Comparison of ENCODE assay signal across 29 mouse cellular contexts in genomic region chr1:176011072-176011471, GRCm38 (mm10). TPM values are rescaled to one million over a fixed set of nuclear protein-coding genes. Genes with fewer than 3 reads are reported as not detected.
A peak's percentile ranks its signal among the peaks of the same experiment; 100 is the strongest.
DNase-seq lines count a peak whose midpoint lies in the region; ATAC-seq lines count a peak whose summit lies in the region.
"Had no signal": no experiment of that assay in that cellular context is flagged by ENCODE, and none has a peak within 500 bp of the region (broad histone marks: within the 10 kb centered on the region; RNA-seq: fewer than 3 reads in every experiment).

No protein-coding gene starts in this region.

- peak; percentile 53 to 68 for DNase-seq in cerebellum, adult 18-20 months
- no peak for DNase-seq in cerebellum, adult 8-10 months
- peak; percentile 75 for DNase-seq in brain, adult 2 months (ENCODE audit: low read depth, low spot score)
- DNase-seq in cerebellum, adult 9-10 months = peak; percentile 65
- peak; percentile 42 to 76 for DNase-seq in cerebellum, postnatal 14 days
- no peak for DNase-seq in gastrocnemius, postnatal 25 days
- no peak for DNase-seq in ovary, postnatal 36 days (ENCODE audit: low spot score)
- no peak for DNase-seq in forebrain, embryonic 14.5 days (ENCODE audit: low spot score)
- DNase-seq: adrenal gland, adult 2 months; adrenal gland, postnatal 14 days; embryo, embryonic 11 days; forebrain, postnatal 0 days; gastrocnemius, adult 2 months; gastrocnemius, postnatal 14 days; heart, adult 18-20 months; heart, postnatal 10 days; heart, postnatal 36 days; kidney, adult 11 months had no signal

- H3K27ac ChIP-seq in forebrain, embryonic 14.5 days (ENCODE audit: low read depth, low read length) = no peak overlapping the region
- H3K27ac ChIP-seq: forebrain, embryonic 10.5 days; forebrain, embryonic 13.5 days; gastrocnemius, adult 2 months; heart, embryonic 15.5 days; hindbrain, embryonic 10.5 days; hindbrain, embryonic 13.5 days; intestine, embryonic 15.5 days had no signal

- no peak overlapping the region for H3K4me2 ChIP-seq in forebrain, embryonic 14.5 days (ENCODE audit: low read length)
- H3K4me2 ChIP-seq: forebrain, embryonic 13.5 days; heart, embryonic 12.5 days; heart, embryonic 15.5 days; hindbrain, embryonic 13.5 days; intestine, embryonic 15.5 days had no signal

- H3K9me3 ChIP-seq in forebrain, embryonic 14.5 days (replicated peaks; ENCODE audit: control insufficient read depth, low read length) = no peaks in the 10 kb centered on the region
- H3K9me3 ChIP-seq: forebrain, embryonic 10.5 days; forebrain, embryonic 13.5 days; heart, embryonic 15.5 days; hindbrain, embryonic 10.5 days; intestine, embryonic 15.5 days had no signal

- no peaks in the 10 kb centered on the region for H3K36me3 ChIP-seq in forebrain, embryonic 14.5 days (ENCODE audit: control insufficient read depth, insufficient read depth, low read length)
- H3K36me3 ChIP-seq: forebrain, embryonic 10.5 days; heart, embryonic 12.5 days; heart, embryonic 15.5 days; hindbrain, embryonic 10.5 days; hindbrain, embryonic 13.5 days; intestine, embryonic 15.5 days had no signal

- H3K4me1 ChIP-seq in forebrain, embryonic 14.5 days (ENCODE audit: control insufficient read depth, insufficient read depth, low read length) = 0 out of 2 replicates have a peak, but pooled peaks cover 7% of the 10 kb centered on the region
- H3K4me1 ChIP-seq: heart, embryonic 12.5 days; heart, embryonic 15.5 days; intestine, embryonic 15.5 days had no signal

- no peak for ATAC-seq in forebrain, embryonic 14.5 days
- ATAC-seq: CD4-positive, CD25-positive, alpha-beta regulatory T cell, adult 4 months; forebrain, embryonic 13.5 days; forebrain, postnatal 0 days; hindbrain, embryonic 16.5 days; intestine, embryonic 15.5 days had no signal

- H3K4me3 ChIP-seq in forebrain, embryonic 14.5 days (ENCODE audit: low read depth, low read length) = no peak overlapping the region
- H3K4me3 ChIP-seq: forebrain, embryonic 10.5 days; forebrain, embryonic 13.5 days; gastrocnemius, adult 2 months; heart, embryonic 12.5 days; heart, embryonic 15.5 days; hindbrain, embryonic 10.5 days; hindbrain, embryonic 13.5 days; intestine, embryonic 15.5 days had no signal

- no peaks in the 10 kb centered on the region for H3K27me3 ChIP-seq in forebrain, embryonic 14.5 days (replicated peaks; ENCODE audit: control insufficient read depth, insufficient read depth, low read length)
- H3K27me3 ChIP-seq: forebrain, embryonic 13.5 days; heart, embryonic 12.5 days; heart, embryonic 15.5 days; intestine, embryonic 15.5 days had no signal

- no peak overlapping the region for H3K9ac ChIP-seq in forebrain, embryonic 14.5 days (ENCODE audit: low read length)
- H3K9ac ChIP-seq: forebrain, embryonic 13.5 days; forebrain, postnatal 0 days; heart, embryonic 12.5 days; heart, embryonic 15.5 days; hindbrain, embryonic 13.5 days; intestine, embryonic 15.5 days had no signal

RNA-seq across cellular contexts. Expression of gene Rbm8a2, which starts 32.2 kb away (rescaled TPM):
- total RNA-seq in gastrocnemius, postnatal 25 days (2021) = not detected
- polyA plus RNA-seq in forebrain, embryonic 14.5 days (2014; fragmentation: Nextera tagmentation; extraction: Ambion mirVana) = 0.51 and 0.72 TPM in 2 replicates
- total RNA-seq: adrenal gland, adult 2 months; adrenal gland, postnatal 14 days; adrenal gland, postnatal 4 days; gastrocnemius, adult 2 months; gastrocnemius, postnatal 14 days; heart, adult 18-20 months; heart, postnatal 10 days; heart, postnatal 36 days had no signal
- polyA plus RNA-seq: adrenal gland, adult 2 months; gonadal fat pad, adult 2 months had no signal

Comparison
In these comparisons a context has a peak if more than half of its experiments do, and no peak if none do; other contexts are left out.
1. DNase-seq: peak in cerebellum, adult 18-20 months (2 of 2), brain, adult 2 months (single experiment), cerebellum, adult 9-10 months (single experiment) and cerebellum, postnatal 14 days (2 of 2); none in cerebellum, adult 8-10 months (single experiment), gastrocnemius, postnatal 25 days (single experiment), ovary, postnatal 36 days (single experiment) and forebrain, embryonic 14.5 days (single experiment).